Mouse (Mus musculus): ENCODE measurements around the gene Ptgdr2. TPM values are rescaled to one million over a fixed set of nuclear protein-coding genes. Genes with fewer than 3 reads are reported as not detected.

Ptgdr2 gene
- polyA plus RNA-seq, 2 experiments, result 0.04 to 0.05 TPM

- no peak overlapping the region for H3K4me2 ChIP-seq (ENCODE audit: low read depth)
- H3K9me3 ChIP-seq (ENCODE audit: control insufficient read depth, low read length), result no peaks in the 10 kb centered on the region
- TF ChIP-seq CTCF (IDR thresholded peaks at IDR 0.05; ENCODE audit: low read depth) (no peak), EP300 (IDR thresholded peaks at IDR 0.05; ENCODE audit: low read depth) (no peak)
- ATAC-seq (ENCODE audit: insufficient read depth) (no peak), DNase-seq (ENCODE audit: low read depth in 3 of 3, low spot score in 3 of 3) (no peak)
- no peak overlapping the region for H3K4me3 ChIP-seq (ENCODE audit: insufficient read depth in 1 of 2, low read depth in 2 of 2, low read length in 2 of 2)
- no peak overlapping the region for H3K27ac ChIP-seq
- 58% methylated on average over 6 of the region's 6 CpGs for WGBS (ENCODE audit: insufficient replicate concordance)
- H3K9ac ChIP-seq (replicated peaks), result no peak overlapping the region
- no peaks in the 10 kb centered on the region for H3K27me3 ChIP-seq (ENCODE audit: control insufficient read depth, insufficient read depth, low read length)
- no peaks in the 10 kb centered on the region for H3K36me3 ChIP-seq (replicated peaks; ENCODE audit: control insufficient read depth, insufficient read depth, low read depth)
- no peaks in the 10 kb centered on the region for H3K4me1 ChIP-seq (replicated peaks; ENCODE audit: control insufficient read depth in 2 of 2, insufficient read depth in 2 of 2, low read length in 1 of 2)
Measured at GRCm38 (mm10) chr19:10926123-10926621, 10.8 kb upstream of the Ptgdr2 start.

DNA sequence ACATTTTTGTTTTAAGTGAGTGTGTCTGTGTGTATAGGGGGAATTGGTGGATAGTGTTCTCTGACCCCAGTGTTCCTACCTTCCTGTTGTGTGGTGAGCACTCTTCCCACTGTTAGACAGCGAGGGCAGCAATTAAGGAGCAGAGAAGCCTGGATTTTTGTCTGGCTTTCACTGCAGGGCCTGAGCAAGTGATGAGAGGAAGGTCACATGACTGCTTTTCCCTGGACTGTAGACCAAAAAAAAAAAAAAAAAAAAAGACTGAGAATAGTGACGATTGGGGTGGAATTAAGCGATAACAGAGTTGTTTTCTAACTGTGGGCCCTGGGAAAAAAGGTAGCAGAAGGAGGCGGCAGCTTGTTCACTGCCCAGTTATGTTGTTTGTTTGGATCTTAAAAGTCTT is 10.3 kb upstream of the Ptgdr2 start:
- Histone ChIP-seq H3K4me1 (replicated peaks; ENCODE audit: control insufficient read depth in 2 of 2, insufficient read depth in 2 of 2, low read length in 1 of 2) (no peaks in the 10 kb centered on the region), H3K9me3 (ENCODE audit: control insufficient read depth, low read length) (no peaks in the 10 kb centered on the region), H3K27me3 (ENCODE audit: control insufficient read depth, insufficient read depth, low read length) (no peaks in the 10 kb centered on the region), H3K4me2 (ENCODE audit: low read depth) (no peak overlapping the region), H3K27ac (no peak overlapping the region), H3K36me3 (replicated peaks; ENCODE audit: control insufficient read depth, insufficient read depth, low read depth) (no peaks in the 10 kb centered on the region), H3K4me3 (ENCODE audit: insufficient read depth in 1 of 2, low read depth in 2 of 2, low read length in 2 of 2) (no peak overlapping the region), H3K9ac (replicated peaks) (no peak overlapping the region)
- no peak for ATAC-seq (ENCODE audit: insufficient read depth)
- TF ChIP-seq EP300 (IDR thresholded peaks at IDR 0.05; ENCODE audit: low read depth), result no peak
- TF ChIP-seq CTCF (IDR thresholded peaks at IDR 0.05; ENCODE audit: low read depth), result no peak
- WGBS (ENCODE audit: insufficient replicate concordance), result 54% methylated on average over 4 of the region's 4 CpGs
- DNase-seq (ENCODE audit: low read depth in 3 of 3, low spot score in 3 of 3), result no peak

- H3K9ac ChIP-seq (replicated peaks), result no peak overlapping the region
- 39% methylated on average over 2 of the region's 2 CpGs for WGBS (ENCODE audit: insufficient replicate concordance)
- no peak overlapping the region for H3K4me2 ChIP-seq (ENCODE audit: low read depth)
- DNase-seq (ENCODE audit: low read depth in 3 of 3, low spot score in 3 of 3) (no peak), ATAC-seq (ENCODE audit: insufficient read depth) (no peak)
- TF ChIP-seq CTCF (IDR thresholded peaks at IDR 0.05; ENCODE audit: low read depth) (no peak), EP300 (IDR thresholded peaks at IDR 0.05; ENCODE audit: low read depth) (no peak)
- H3K4me1 ChIP-seq (replicated peaks; ENCODE audit: control insufficient read depth in 2 of 2, insufficient read depth in 2 of 2, low read length in 1 of 2), result 0 out of 4 replicates have a peak, but pooled peaks cover 0 to 1% of the 10 kb centered on the region in 2 experiments
- no peak overlapping the region for H3K27ac ChIP-seq
- no peak overlapping the region for H3K4me3 ChIP-seq (ENCODE audit: insufficient read depth in 1 of 2, low read depth in 2 of 2, low read length in 2 of 2)
- H3K9me3 ChIP-seq (ENCODE audit: control insufficient read depth, low read length), result no peaks in the 10 kb centered on the region
- H3K36me3 ChIP-seq (replicated peaks; ENCODE audit: control insufficient read depth, insufficient read depth, low read depth), result no peaks in the 10 kb centered on the region
- no peaks in the 10 kb centered on the region for H3K27me3 ChIP-seq (ENCODE audit: control insufficient read depth, insufficient read depth, low read length)
Measured at GRCm38 (mm10) chr19:10930641-10931040, 6.3 kb upstream of the Ptgdr2 start.

- no peaks in the 10 kb centered on the region for H3K9me3 ChIP-seq (ENCODE audit: control insufficient read depth, low read length)
- H3K4me1 ChIP-seq (replicated peaks; ENCODE audit: control insufficient read depth in 2 of 2, insufficient read depth in 2 of 2, low read length in 1 of 2), result peaks cover 0 to 19% of the 10 kb centered on the region in 2 experiments
- no peak overlapping the region for H3K4me2 ChIP-seq (ENCODE audit: low read depth)
- H3K9ac ChIP-seq (replicated peaks), result no peak overlapping the region
- no peak overlapping the region for H3K4me3 ChIP-seq (ENCODE audit: insufficient read depth in 1 of 2, low read depth in 2 of 2, low read length in 2 of 2)
- DNase-seq (ENCODE audit: low read depth in 3 of 3, low spot score in 3 of 3) (no peak), ATAC-seq (ENCODE audit: insufficient read depth) (no peak)
- TF ChIP-seq EP300 (IDR thresholded peaks at IDR 0.05; ENCODE audit: low read depth) (no peak), CTCF (IDR thresholded peaks at IDR 0.05; ENCODE audit: low read depth) (no peak)
- no peaks in the 10 kb centered on the region for H3K36me3 ChIP-seq (replicated peaks; ENCODE audit: control insufficient read depth, insufficient read depth, low read depth)
- H3K27ac ChIP-seq, result no peak overlapping the region
- no peaks in the 10 kb centered on the region for H3K27me3 ChIP-seq (ENCODE audit: control insufficient read depth, insufficient read depth, low read length)
- 32% methylated on average over 5 of the region's 5 CpGs for WGBS (ENCODE audit: insufficient replicate concordance)
Measured at GRCm38 (mm10) chr19:10935029-10935428, 1.9 kb upstream of the Ptgdr2 start.

- H3K9me3 ChIP-seq (ENCODE audit: control insufficient read depth, low read length), result no peaks in the 10 kb centered on the region
- no peaks in the 10 kb centered on the region for H3K36me3 ChIP-seq (replicated peaks; ENCODE audit: control insufficient read depth, insufficient read depth, low read depth)
- H3K4me2 ChIP-seq (ENCODE audit: low read depth), result no peak overlapping the region
- no peak overlapping the region for H3K9ac ChIP-seq (replicated peaks)
- DNase-seq (ENCODE audit: low read depth in 3 of 3, low spot score in 3 of 3) (no peak), ATAC-seq (ENCODE audit: insufficient read depth) (no peak)
- H3K4me1 ChIP-seq (replicated peaks; ENCODE audit: control insufficient read depth in 2 of 2, insufficient read depth in 2 of 2, low read length in 1 of 2), result peaks cover 0 to 19% of the 10 kb centered on the region in 2 experiments
- H3K4me3 ChIP-seq (ENCODE audit: insufficient read depth in 1 of 2, low read depth in 2 of 2, low read length in 2 of 2), result no peak overlapping the region
- WGBS (ENCODE audit: insufficient replicate concordance), result 77% methylated on average over 5 of the region's 5 CpGs
- TF ChIP-seq EP300 (IDR thresholded peaks at IDR 0.05; ENCODE audit: low read depth) (no peak), CTCF (IDR thresholded peaks at IDR 0.05; ENCODE audit: low read depth) (peak; percentile 62)
- H3K27me3 ChIP-seq (ENCODE audit: control insufficient read depth, insufficient read depth, low read length), result no peaks in the 10 kb centered on the region
- no peak overlapping the region for H3K27ac ChIP-seq
Measured at GRCm38 (mm10) chr19:10936077-10936476, 883 bp upstream of the Ptgdr2 start.

Measured in liver, embryonic 14.5 days (tissue).